Mouse (Mus musculus): ENCODE measurements around the gene Psapl1.
"Not testable (repeated sequence)": the region's sequence is repeated elsewhere in the genome, so short reads cannot be mapped to it uniquely, and the experiment has no call there.

The Psapl1 gene

DNA sequence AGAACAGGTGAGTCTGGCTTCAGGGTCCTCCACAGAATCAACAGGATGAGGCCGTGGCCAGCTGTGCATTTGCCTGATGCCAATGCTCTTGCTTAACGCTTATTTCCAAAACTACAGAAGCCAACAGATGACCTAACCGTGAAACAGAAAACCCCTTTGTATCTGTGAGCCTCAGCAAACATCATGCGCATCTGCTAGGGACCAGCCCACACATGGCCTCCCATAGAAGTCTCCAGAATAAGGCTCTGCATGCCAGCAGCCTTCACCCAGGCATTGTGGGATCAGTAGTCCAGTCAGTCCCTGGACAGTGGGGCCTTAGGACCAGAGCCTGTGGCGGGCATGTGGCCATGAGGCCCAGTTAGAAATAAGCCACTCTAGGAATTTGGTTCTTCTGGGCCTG lies 400 bp upstream of the Psapl1 start:
- DNase-seq (ENCODE audit: low spot score in 2 of 2) = peak; percentile 50 to 51

DNA sequence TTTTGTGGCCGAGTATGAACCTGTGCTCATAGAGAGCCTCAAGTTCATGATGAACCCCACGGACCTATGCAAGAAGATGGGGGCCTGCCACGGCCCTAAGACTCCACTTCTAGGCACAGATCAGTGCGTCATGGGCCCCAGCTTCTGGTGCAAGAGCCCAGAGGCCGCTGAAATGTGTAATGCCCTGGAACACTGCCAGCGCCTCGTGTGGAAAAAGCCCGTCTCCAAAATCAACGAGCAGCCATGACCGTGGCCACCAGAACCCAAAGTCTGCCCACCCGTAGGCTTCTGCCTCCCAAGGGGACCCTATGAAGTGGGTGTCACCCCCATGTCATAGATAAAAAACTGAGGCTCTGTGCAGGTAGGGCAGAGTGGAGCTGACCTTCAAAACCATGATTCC lies 1.6 kb downstream of the Psapl1 start:
- no peak for DNase-seq (ENCODE audit: low spot score in 2 of 2)

DNA sequence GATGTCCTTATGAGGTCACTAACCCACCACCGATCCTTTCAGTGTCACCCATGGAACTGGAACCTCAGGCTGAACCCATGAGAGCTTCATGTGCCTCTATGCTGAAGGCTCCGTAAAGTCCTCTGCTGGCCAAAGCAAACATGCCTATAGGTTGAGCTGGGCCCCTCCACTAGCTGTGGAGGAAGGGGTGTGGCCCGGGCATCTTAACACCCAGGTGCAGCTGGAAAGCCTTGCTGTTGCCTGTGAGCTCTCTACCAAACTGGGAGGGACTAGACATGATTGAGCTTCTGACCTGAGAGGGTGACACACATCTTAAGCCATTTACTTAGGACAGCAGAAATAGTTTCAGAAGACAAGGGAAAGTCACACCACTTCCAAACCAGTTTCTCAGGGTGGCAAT lies 5.0 kb downstream of the Psapl1 start:
- no peak for DNase-seq (ENCODE audit: low spot score in 2 of 2)

DNA sequence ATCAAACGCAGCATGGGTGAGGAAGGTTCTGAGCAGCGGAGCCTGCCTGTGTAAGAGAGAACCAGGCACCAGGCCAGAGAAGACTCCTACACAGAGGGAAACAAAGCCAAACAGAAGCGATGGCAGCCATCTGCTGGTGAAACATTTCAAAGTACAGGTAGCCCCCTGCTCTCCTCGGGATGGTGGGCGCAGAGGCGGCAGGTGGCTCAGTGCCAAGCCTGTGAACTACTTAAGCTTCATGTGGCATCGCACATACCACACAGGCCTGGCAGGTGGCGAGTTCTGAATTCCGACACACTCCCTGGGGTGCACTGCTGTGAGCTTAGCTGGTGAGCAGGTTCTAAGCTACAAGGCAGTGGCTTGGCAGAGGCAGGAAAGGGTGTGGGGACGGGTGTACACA lies 9.5 kb downstream of the Psapl1 start:
- DNase-seq (ENCODE audit: low spot score in 2 of 2) = peak; percentile 82 to 96

DNA sequence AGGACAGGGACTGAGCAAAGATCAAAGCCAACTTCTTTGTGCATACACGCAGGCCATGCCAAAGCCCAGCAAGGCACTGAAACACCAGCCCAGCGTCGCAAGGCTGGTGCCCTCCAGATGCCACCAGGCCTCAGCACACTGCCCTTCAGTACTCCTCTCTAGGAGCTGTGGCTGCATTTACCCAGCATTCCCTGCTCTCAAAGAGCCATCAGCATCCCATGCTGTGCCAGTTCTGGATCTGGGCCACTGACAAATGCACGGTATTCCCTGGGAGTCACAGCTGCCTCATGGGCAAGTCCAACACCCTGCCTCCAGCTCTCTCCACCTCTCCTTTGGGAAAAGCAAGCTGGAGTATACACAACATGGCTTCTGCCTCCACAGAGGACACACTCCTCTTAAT lies 16.3 kb downstream of the Psapl1 start:
- DNase-seq (ENCODE audit: low spot score in 2 of 2) = no peak

DNA sequence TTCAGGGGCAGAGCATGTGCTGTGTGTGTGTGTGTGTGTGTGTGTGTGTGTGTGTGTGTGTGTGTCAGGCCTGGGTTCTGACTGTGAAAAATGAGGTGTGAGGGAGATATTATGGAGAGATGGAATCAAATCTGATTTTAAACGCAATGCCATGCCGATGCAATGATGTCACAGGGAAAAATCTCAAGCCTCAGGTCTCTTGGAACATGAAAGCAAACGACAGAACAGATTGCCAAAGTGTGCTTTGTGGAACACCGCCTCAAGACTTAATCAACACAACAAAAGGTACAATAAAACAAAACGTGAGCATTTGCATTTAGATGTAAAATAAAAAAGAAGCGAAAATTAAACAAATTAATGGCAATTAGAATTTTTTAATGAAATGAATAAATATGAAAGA lies 16.8 kb downstream of the Psapl1 start:
- no peak for DNase-seq (ENCODE audit: low spot score in 2 of 2)

DNA sequence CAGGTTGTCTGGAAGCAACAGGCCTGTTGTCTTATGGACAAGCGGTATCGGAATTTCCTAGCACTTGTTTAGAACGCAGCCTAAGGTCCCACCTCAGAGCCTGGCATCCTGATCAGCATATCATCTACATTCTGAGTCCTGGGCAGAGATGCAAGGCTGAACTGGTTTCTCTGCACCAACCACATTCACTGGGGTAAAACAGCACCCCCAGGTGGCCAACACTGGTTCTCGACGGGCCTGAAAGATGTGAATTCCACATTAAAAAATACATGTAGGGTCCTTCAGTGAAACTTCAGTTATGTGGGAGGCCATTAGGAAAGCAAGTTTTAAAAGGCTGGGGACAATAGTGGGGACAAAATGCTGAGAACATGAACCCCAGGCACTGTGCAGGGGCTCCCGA lies 20.0 kb downstream of the Psapl1 start:
- peak in 1 of 2 experiments; percentile 75 for DNase-seq (ENCODE audit: low spot score in 2 of 2)

DNA sequence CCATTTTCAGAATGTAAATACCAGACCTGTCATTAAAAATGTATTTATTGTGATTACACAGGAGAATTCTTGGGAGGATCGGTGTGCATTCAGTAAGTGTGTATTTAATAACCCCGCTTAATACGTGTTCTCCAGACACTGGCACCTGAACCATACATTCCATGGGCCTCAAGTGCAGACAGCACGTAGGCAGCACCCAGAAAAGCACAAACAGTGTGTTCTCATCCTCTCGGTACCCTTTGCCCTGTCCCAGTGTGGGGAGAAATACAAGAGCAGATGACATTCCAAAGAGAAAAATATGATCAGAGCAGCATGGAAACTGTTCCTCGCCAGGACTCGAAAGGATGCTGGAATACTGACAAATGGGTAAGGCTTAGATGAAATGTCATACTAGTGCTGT lies 22.0 kb downstream of the Psapl1 start:
- DNase-seq (ENCODE audit: low spot score in 2 of 2) = no peak

DNA sequence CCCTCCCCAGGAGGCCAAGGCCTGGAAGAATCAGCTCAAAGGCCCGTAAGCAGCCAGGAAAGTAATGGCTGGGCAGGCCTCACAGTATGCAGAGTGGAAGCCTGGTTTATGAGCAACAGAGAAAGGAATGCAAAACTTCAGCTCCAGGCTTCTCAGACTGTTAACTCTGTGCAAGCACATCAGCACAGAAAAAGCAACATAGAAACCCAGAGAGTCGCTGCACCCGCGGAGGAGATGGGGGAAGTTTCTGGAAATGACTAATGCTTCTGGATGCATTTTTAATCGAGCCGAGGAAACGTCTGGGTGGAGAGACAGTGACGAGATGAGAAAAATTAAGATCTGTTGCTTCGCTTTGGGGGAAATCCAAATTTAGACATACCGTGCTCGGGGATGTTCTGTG lies 22.5 kb downstream of the Psapl1 start:
- peak; percentile 66 to 71 for DNase-seq (ENCODE audit: low spot score in 2 of 2)

DNA sequence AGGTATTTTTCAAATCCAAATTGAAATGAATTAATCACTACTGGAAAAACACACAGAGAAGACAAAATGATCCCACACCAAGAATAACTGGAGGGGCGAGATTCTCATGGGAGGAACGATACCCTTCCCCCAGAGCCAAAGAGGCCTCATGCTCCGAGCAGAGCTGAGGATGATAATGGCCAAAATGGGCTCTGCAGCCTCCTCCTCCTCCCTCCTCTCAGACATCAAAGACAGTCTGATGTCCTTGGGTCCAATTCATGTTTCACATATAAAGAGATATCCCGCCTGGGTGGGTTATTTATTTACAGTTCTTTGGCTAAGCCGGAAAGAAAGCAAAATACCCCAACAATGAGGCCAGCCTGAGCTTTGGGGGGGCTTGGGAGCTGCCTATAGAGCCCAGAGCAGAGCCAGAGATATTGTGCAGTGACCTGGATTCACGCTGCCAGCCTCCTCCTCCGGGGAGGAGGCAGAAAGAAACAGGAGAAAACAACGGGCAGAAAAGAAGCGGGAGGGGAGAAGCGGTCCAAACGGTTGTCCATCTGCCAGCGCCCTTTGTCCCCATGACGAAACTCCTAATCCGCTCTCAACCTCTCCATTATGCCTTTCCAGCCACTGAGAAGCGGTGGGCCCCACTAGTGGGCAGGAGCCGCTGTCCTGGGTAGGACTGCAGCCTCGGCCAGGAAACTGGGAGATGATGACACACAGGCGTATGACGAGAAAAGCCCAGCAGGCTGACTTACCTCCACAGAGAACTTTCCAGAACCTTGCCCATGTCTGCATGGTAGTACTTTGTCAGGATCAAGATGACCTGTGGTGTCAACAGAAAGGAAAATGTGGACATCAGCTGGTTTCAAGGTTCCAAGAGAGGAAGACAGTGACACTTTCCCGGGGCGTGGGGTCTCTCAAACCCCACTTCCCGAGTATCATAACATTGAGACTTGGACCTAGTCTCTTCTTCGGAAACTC lies 24.9 kb downstream of the Psapl1 start:
- DNase-seq (ENCODE audit: low spot score in 2 of 2) = no peak

DNA sequence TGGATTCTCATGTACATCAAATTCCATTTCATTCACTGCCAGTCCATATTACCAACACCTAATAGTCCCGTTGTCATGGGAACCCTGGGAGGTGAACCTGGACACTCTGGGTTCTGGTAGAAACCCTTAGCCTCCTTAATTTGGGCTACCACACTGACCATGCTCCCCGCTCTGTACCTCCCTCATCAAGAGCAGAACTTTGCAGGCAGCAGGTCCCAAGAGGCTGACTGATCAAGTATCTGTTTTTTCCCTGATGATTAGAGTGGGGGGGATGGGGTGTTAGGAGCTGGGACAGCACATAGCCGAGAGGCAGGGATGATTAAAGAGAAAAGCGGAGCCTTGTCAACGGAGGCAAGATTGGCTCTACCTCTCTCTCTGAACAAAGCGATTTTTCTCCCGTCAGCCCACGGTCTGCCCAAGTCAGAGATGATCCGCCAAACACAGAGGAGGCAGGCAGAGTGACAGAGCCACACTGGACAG lies 26.5 kb downstream of the Psapl1 start:
- DNase-seq (ENCODE audit: low spot score in 2 of 2) = no peak

DNA sequence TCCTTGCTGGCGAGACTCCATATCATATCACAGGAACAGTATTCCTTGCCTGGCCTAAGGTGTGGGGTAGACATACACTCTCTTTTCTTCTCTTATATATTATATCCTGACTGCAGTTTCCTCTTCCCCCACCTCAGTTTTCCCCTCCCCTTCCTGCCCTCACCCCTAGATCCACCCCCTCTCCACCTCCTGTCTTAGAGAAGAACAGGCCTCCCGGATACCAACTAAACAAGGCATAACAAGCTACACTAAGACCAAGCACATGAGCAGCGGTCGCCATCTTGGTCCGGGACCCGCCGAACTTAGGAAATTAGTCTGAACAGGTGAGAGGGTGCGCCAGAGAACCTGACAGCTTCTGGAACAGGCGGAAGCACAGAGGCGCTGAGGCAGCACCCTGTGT lies 33.7 kb downstream of the Psapl1 start:
- not testable (repeated sequence) for DNase-seq (ENCODE audit: low spot score in 2 of 2)

DNA sequence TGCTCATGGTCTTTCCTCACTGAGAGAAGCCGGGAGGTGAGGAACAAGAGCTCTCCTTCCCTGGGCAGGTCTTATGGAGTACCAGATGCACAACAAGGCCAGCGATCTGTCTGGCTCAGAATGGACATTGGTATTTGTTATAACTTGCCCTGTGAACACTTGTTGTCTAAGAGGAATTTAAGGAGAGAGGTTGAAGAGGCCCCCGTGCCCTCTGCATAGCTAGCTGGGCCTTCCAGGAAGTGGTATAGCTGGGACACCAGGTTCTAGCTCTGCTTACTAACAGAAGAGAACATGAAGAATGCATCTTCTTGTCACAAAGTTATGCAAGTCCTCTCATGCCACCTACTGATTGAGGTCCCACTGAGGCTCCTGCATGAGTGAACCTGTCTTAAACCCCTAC lies 44.2 kb downstream of the Psapl1 start:
- no peak for DNase-seq (ENCODE audit: low spot score in 2 of 2)

DNA sequence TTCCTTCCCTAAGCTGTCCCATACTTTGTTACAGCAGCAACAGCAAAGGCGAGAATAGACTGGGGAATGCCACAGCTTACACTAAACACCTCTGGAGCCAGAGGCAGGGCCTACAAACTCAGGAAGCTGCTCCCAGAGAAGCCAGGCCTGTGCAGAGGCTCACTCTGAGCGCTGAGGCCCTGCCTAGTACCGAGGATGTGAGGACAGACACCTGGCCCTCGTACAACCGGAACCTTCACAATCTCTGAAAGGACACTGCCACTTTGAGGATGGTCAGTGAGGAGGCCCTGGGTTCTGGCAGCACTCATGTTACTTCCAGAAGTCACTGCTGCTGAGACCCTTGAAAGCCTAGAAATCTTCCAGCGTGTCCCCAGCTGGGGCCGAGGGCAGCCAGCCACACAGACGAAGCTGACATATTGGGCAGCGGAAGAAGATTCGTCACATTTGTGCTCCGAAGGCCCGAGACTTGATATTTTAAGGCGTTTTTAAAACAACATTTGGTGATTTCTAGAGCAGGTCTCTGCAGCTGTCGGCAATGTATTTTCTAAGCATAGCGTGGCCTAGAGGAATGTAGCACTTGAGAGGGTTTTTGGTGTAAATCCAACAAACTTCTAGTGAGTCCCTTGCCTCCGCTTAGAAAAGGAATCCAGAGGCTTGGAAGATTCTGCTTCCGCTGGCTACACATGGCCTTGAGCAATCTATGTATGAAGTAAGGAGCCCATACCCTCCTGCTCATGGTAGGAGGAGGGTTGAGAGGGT lies 49.1 kb downstream of the Psapl1 start:
- DNase-seq (ENCODE audit: low spot score in 2 of 2) = peak in 1 of 2 experiments; percentile 16

DNA sequence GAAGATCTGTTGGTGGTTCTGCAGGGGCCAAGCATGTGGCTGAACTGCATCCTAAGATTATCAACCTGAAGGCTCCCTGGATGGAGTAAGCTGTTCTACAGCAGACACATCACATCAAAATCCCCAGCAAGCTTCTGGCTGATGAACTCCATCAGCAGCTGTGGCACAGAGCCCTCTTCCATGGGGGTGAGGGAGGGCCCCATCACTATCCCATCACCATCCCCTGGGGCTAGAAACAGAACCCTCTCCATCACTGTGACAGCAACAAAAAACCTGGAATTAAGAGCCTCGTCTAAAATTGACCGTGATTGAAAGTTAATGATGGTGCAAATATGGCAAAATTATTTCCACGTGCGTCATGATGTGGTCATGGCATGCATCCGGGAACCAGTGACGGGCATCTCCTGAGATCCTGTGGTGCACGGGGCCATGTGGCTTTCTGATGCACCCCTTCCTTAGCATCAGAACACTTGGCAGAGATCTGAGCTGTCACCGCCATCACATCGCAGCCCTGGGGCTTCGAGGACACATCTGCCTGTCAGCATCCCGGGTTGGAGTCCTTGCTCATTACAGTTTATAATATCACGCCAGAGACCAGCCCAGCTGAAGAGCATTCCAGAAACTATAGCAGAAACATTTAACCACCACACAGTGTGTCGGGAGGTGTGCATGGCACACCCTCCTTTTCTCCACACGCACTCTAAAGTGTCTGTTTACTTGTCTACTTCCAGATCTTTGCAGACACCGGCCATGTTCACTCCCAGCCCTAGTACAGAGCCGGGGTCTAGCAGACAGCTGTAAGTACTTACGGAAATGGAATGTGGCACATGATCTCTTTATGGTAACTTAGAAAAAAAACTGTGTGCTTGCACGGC lies 51.1 kb downstream of the Psapl1 start:
- DNase-seq (ENCODE audit: low spot score in 2 of 2) = no peak
